Mouse (Mus musculus): ENCODE measurements at regions not wholly inside any gene's neighbourhood (a gene's known extent, or its start where the extent isn't known, plus 50 kb on each side); places are given as distances from the start of the nearest gene placed in this dataset.

- no peak for TF ChIP-seq CTCF (IDR thresholded peaks at IDR 0.05; ENCODE audit: extremely low read depth, insufficient read depth, insufficient read length, insufficient replicate concordance)
- TF ChIP-seq POLR2A (IDR thresholded peaks at IDR 0.05; ENCODE audit: low read depth, low read length) = no peak
Observed at GRCm38 (mm10) chr3:101713669-101714068, 109.2 kb upstream of the Atp1a1 start.
